Mouse (Mus musculus): ENCODE measurements around the gene Gm13693.
"Not testable (repeated sequence)": the region's sequence is repeated elsewhere in the genome, so short reads cannot be mapped to it uniquely, and the experiment has no call there.

Gm13693 gene
- long read RNA-seq, experiment 1, result 0 reads
- long read RNA-seq, experiment 2, result 0 reads

DNA sequence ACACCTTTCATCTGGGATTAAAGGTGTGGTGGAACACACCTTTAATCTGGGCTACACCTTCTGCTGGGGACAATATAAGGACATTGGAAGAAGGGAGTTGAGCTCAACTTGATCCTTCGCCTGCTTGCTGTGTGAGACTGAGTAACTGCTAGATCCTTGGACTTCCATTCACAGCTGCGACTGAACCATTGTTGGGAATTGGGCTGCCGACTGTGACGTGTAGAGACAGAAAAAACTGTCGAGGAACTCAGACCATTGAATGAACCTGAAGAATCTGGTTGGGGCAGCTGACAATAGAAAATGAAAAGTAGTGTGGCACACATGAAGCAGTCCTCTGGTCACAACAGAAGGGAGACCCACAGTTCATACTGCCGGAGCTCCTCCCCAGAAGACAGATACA is at the start of gene Gm13693:
Gene Gm13693, plus strand, starts transcription at position 301 of the 400 bp plus-strand sequence.
- intact Hi-C loops (cut with DNase I), result not testable (repeated sequence)

- intact Hi-C loops (cut with DNase I), result no loop called here
Measured at GRCm38 (mm10) chr2:83929478-83930088, 31.7 kb upstream of the Gm13693 start.

DNA sequence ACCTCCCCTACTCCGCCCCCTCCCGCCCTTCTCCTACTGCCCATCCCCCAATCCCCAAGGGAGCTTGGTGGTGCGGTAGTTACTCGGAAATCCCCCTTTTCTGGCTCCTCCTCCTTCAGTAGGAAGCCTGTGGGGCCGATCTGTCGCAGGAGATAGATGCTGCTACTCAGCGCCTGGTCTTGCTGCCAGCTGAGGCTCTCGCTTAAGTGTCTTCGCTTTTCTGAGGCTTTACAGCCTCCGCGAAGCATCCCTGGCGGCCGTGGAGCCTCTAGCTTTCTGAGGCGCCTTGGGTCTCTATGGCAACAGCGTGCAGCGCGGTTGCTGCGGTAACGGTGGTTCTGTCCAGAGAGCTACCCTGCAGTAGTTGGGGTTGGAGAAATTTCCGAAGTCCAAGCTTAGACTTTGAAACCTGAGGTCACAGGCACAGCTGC is 20.4 kb upstream of the Gm13693 start, which contains the start of gene Zswim2:
Gene Zswim2, minus strand, starts transcription at position 298 of the 431 bp plus-strand sequence.
- intact Hi-C loops (cut with DNase I), result no loop called here

- intact Hi-C loops (cut with DNase I), result no loop called here
Measured at GRCm38 (mm10) chr2:83941378-83941777, 19.9 kb upstream of the Gm13693 start.

DNA sequence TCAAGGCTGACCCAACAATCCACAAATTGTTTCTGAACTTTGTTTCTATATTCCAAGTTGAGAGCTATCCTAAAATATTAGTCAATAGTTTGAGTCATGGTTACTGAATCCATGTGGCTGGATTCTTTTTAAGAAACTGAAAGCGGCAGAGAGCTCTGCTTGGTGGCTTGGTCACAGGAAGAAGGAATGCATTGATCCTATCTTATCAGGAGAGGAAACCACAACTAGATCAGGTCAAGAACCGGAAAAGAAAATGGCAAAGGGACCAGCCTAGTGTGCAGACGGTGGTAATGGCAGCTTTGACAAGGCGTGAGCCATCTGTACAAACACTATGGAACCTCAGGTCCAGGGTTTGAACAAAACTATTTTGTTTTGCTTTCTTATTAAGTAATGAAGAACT is 19.5 kb upstream of the Gm13693 start:
- intact Hi-C loops (cut with DNase I), result no loop called here

GRCm38 (mm10) chr2:83955393-83955792 is 5.9 kb upstream of the Gm13693 start, which contains the start of gene Gm13698:
Gene Gm13698 (plus strand): TSS chr2:83955693.
- intact Hi-C loops (cut with DNase I), result not testable (repeated sequence)

DNA sequence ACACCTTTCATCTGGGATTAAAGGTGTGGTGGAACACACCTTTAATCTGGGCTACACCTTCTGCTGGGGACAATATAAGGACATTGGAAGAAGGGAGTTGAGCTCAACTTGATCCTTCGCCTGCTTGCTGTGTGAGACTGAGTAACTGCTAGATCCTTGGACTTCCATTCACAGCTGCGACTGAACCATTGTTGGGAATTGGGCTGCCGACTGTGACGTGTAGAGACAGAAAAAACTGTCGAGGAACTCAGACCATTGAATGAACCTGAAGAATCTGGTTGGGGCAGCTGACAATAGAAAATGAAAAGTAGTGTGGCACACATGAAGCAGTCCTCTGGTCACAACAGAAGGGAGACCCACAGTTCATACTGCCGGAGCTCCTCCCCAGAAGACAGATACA is 5.7 kb downstream of the Gm13693 start, which contains the start of gene Gm13695:
Gene Gm13695, plus strand, starts transcription at position 301 of the 400 bp plus-strand sequence.
- intact Hi-C loops (cut with DNase I), result not testable (repeated sequence)

DNA sequence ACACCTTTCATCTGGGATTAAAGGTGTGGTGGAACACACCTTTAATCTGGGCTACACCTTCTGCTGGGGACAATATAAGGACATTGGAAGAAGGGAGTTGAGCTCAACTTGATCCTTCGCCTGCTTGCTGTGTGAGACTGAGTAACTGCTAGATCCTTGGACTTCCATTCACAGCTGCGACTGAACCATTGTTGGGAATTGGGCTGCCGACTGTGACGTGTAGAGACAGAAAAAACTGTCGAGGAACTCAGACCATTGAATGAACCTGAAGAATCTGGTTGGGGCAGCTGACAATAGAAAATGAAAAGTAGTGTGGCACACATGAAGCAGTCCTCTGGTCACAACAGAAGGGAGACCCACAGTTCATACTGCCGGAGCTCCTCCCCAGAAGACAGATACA is 11.5 kb downstream of the Gm13693 start, which contains the start of gene Gm13696:
Gene Gm13696, plus strand, starts transcription at position 301 of the 400 bp plus-strand sequence.
- intact Hi-C loops (cut with DNase I), result not testable (repeated sequence)

DNA sequence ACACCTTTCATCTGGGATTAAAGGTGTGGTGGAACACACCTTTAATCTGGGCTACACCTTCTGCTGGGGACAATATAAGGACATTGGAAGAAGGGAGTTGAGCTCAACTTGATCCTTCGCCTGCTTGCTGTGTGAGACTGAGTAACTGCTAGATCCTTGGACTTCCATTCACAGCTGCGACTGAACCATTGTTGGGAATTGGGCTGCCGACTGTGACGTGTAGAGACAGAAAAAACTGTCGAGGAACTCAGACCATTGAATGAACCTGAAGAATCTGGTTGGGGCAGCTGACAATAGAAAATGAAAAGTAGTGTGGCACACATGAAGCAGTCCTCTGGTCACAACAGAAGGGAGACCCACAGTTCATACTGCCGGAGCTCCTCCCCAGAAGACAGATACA is 17.3 kb downstream of the Gm13693 start, which contains the start of gene Gm13694:
Gene Gm13694, plus strand, starts transcription at position 301 of the 400 bp plus-strand sequence.
- intact Hi-C loops (cut with DNase I), result not testable (repeated sequence)

DNA sequence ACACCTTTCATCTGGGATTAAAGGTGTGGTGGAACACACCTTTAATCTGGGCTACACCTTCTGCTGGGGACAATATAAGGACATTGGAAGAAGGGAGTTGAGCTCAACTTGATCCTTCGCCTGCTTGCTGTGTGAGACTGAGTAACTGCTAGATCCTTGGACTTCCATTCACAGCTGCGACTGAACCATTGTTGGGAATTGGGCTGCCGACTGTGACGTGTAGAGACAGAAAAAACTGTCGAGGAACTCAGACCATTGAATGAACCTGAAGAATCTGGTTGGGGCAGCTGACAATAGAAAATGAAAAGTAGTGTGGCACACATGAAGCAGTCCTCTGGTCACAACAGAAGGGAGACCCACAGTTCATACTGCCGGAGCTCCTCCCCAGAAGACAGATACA is 23.1 kb downstream of the Gm13693 start, which contains the start of gene Gm13697:
Gene Gm13697, plus strand, starts transcription at position 301 of the 400 bp plus-strand sequence.
- intact Hi-C loops (cut with DNase I), result not testable (repeated sequence)

DNA sequence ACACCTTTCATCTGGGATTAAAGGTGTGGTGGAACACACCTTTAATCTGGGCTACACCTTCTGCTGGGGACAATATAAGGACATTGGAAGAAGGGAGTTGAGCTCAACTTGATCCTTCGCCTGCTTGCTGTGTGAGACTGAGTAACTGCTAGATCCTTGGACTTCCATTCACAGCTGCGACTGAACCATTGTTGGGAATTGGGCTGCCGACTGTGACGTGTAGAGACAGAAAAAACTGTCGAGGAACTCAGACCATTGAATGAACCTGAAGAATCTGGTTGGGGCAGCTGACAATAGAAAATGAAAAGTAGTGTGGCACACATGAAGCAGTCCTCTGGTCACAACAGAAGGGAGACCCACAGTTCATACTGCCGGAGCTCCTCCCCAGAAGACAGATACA is 28.9 kb downstream of the Gm13693 start, which contains the start of gene Gm13691:
Gene Gm13691, plus strand, starts transcription at position 301 of the 400 bp plus-strand sequence.
- intact Hi-C loops (cut with DNase I), result not testable (repeated sequence)

DNA sequence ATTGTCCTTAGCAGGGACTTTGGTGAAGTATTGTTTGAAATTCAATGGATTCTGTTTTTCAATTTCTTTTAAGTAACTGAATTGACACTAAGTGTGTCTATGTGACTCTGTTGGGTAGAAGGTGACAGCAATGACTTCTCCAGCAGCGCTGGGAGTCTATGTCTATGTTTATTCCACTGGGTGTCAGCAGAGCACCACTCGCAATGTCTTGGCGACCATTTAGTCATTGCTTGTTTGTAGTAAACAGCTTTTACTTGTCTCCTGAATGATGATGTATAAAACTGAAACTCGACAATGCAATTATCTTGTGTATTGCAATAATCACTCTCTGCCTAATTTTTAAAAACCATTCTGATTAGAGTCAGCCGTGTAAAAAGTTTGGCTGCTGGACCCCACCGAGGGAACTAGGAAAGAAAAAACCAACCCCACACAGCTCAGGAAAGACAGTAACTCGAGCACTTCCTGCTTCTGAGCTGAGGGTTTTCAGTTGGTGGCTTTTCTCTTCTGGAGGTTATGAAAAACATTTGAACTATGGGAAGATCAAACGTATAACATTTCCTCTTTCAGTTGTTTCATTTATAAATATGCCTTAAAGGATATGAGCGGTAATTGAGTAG is 32.4 kb downstream of the Gm13693 start:
- intact Hi-C loops (cut with DNase I), result not testable (repeated sequence)

- intact Hi-C loops (cut with DNase I), result not testable (repeated sequence)
Measured at GRCm38 (mm10) chr2:83994526-83994925, 33.2 kb downstream of the Gm13693 start.

DNA sequence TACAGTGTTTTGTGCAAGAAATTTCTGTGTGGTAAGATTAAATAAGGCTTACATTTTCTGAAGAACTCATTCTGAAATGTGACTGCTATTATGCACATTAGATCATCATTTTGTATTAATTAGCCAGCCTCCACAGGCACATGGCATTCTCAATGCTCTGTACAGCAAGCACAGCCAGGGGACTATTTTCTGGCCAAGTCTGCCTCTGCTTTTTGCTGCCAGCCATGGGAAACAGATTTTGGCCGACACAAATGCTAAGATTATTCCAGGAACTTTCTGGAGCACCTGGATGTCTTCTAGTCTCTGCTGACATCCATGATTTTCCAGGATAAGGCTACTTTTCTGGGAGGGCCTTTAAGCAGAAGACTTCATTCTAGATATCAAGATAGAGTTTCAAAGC is 47.6 kb downstream of the Gm13693 start:
- intact Hi-C loops (cut with DNase I), result no loop called here

GRCm38 (mm10) chr2:84009818-84010217 is 48.5 kb downstream of the Gm13693 start:
- intact Hi-C loops (cut with DNase I), result no loop called here
